Mouse (Mus musculus) lung, postnatal 0 days (tissue): ENCODE data around the gene Arl14.

Source experiments
- CTCF ChIP-seq: IDR thresholded peaks from 2 replicates; pipeline ENCODE4 v1.5.1; 2016; ENCODE audit warnings: antibody characterized with exemption, mild to moderate bottlenecking
- EP300 ChIP-seq: IDR thresholded peaks from 2 replicates; pipeline ENCODE4 v1.6.1; 2016; ENCODE audit warnings: antibody characterized with exemption, mild to moderate bottlenecking, control low read depth

GRCm38 (mm10) chr3:69181531-69181930 lies 40.7 kb upstream of the Arl14 start:
- no peak for TF ChIP-seq CTCF
- no peak for TF ChIP-seq EP300
